Mouse (Mus musculus) liver, embryonic 15.5 days (tissue): ENCODE results near the gene Iqschfp. TPM values are rescaled to one million over a fixed set of nuclear protein-coding genes. Genes with fewer than 3 reads are reported as not detected.

Source experiments
- ATAC-seq: fragments of 200-750 bp; cut with Nextera tagmentation; 2 replicates; pipeline ENCODE4 v1.8.0; 2017; ENCODE audit warnings: moderate number of reproducible peaks, mild to moderate bottlenecking, moderate library complexity; ENCODE audit not compliant: insufficient read depth
- H3K27ac ChIP-seq: fragments of 300-500 bp; sonication (generic); replicated peaks from 2 replicates; pipeline ENCODE4 v1.5.1; 2015; ENCODE audit warnings: mild to moderate bottlenecking, inconsistent platforms
- H3K27me3 ChIP-seq: fragments of 300-500 bp; sonication (generic); 2 replicates; pipeline ENCODE4 v1.6.1; 2015; ENCODE audit warnings: mild to moderate bottlenecking, inconsistent platforms
- H3K36me3 ChIP-seq: fragments of 300-500 bp; sonication (generic); replicated peaks from 2 replicates; pipeline ENCODE4 v1.6.1; 2015; ENCODE audit warnings: moderate library complexity, mild to moderate bottlenecking, inconsistent platforms
- H3K4me1 ChIP-seq: fragments of 300-500 bp; sonication (generic); replicated peaks from 2 replicates; pipeline ENCODE4 v1.6.1; 2015; ENCODE audit warnings: inconsistent platforms
- H3K4me2 ChIP-seq: fragments of 300-500 bp; sonication (generic); 2 replicates; pipeline ENCODE4 v1.6.1; 2015; ENCODE audit warnings: moderate library complexity, mild to moderate bottlenecking, inconsistent platforms
- H3K4me3 ChIP-seq: fragments of 300-500 bp; sonication (generic); replicated peaks from 2 replicates; pipeline ENCODE4 v1.5.1; 2015; ENCODE audit warnings: mild to moderate bottlenecking, inconsistent platforms
- H3K9ac ChIP-seq: fragments of 300-500 bp; sonication (generic); 2 replicates; pipeline ENCODE4 v1.6.1; 2015; ENCODE audit warnings: moderate library complexity, mild to moderate bottlenecking, inconsistent platforms
- H3K9me3 ChIP-seq: fragments of 300-500 bp; sonication (generic); replicated peaks from 2 replicates; pipeline ENCODE4 v1.6.1; 2016; ENCODE audit warnings: inconsistent platforms
- WGBS: fragments of 180-500 bp; shearing (Covaris S2); methylation state at CpG from one replicate; pipeline ENCODE4 v1.1.7; 2015; ENCODE audit warnings: mixed read lengths; ENCODE audit not compliant: insufficient replicate concordance; 5-methylcytosine and 5-hydroxymethylcytosine counted together
- polyA plus RNA-seq: library from polyadenylated mRNA; unstranded; fragments of >200 nt; fragmentation: Nextera tagmentation; extraction: Ambion mirVana; gene quantifications from 2 replicates; pipeline ENCODE4 v1.2.1, GENCODE M21; 2015

Iqschfp gene
- polyA plus RNA-seq, 1 experiment from 2014 or later, result not detected

GRCm38 (mm10) chr3:68541688-68542087 is 649.7 kb downstream of the Iqschfp start:
- H3K9me3 ChIP-seq, result no peaks in the 10 kb centered on the region
- H3K4me3 ChIP-seq, result no peak overlapping the region
- no peak overlapping the region for H3K9ac ChIP-seq
- H3K4me1 ChIP-seq, result peaks cover 13% of the 10 kb centered on the region
- no peak overlapping the region for H3K27ac ChIP-seq
- no peak for ATAC-seq
- 32% methylated on average over 8 of the region's 8 CpGs for WGBS
- H3K4me2 ChIP-seq, result no peak overlapping the region
- no peaks in the 10 kb centered on the region for H3K36me3 ChIP-seq
- H3K27me3 ChIP-seq, result no peaks in the 10 kb centered on the region

GRCm38 (mm10) chr3:68542944-68543501 is 651.0 kb downstream of the Iqschfp start:
- peak; percentile 61; the same call in 1 of the 2 replicates for ATAC-seq
- H3K9ac ChIP-seq, result no peak overlapping the region
- H3K4me2 ChIP-seq, result peak overlapping the region; percentile 38
- H3K4me1 ChIP-seq, result peaks cover 13% of the 10 kb centered on the region
- H3K4me3 ChIP-seq, result 0 out of 2 replicates have a peak overlapping the region, but pooled peaks have one; percentile 7
- 4% methylated on average over 7 of the region's 7 CpGs for WGBS
- H3K27ac ChIP-seq, result no peak overlapping the region
- H3K36me3 ChIP-seq, result no peaks in the 10 kb centered on the region
- H3K9me3 ChIP-seq, result no peaks in the 10 kb centered on the region
- no peaks in the 10 kb centered on the region for H3K27me3 ChIP-seq

- no peak overlapping the region for H3K9ac ChIP-seq
- H3K4me1 ChIP-seq, result peaks cover 13% of the 10 kb centered on the region
- H3K4me3 ChIP-seq, result no peak overlapping the region
- no peak overlapping the region for H3K27ac ChIP-seq
- no peak for ATAC-seq
- no peaks in the 10 kb centered on the region for H3K9me3 ChIP-seq
- no peaks in the 10 kb centered on the region for H3K27me3 ChIP-seq
- no peak overlapping the region for H3K4me2 ChIP-seq
- 66% methylated on average over 7 of the region's 7 CpGs for WGBS
- H3K36me3 ChIP-seq, result no peaks in the 10 kb centered on the region
Observed at GRCm38 (mm10) chr3:68544811-68545210, 652.8 kb downstream of the Iqschfp start.

- H3K9ac ChIP-seq, result no peak overlapping the region
- H3K4me1 ChIP-seq, result peaks cover 13% of the 10 kb centered on the region
- H3K4me3 ChIP-seq, result no peak overlapping the region
- ATAC-seq, result no peak
- no peak overlapping the region for H3K27ac ChIP-seq
- WGBS, result 62% methylated on average over 6 of the region's 6 CpGs
- no peak overlapping the region for H3K4me2 ChIP-seq
- no peaks in the 10 kb centered on the region for H3K36me3 ChIP-seq
- no peaks in the 10 kb centered on the region for H3K27me3 ChIP-seq
- no peaks in the 10 kb centered on the region for H3K9me3 ChIP-seq
Observed at GRCm38 (mm10) chr3:68545898-68546297, 653.9 kb downstream of the Iqschfp start.

- ATAC-seq, result no peak
Observed at GRCm38 (mm10) chr3:68555087-68555662, 663.1 kb downstream of the Iqschfp start.

GRCm38 (mm10) chr3:68556891-68557290 is 664.9 kb downstream of the Iqschfp start:
- Histone ChIP-seq H3K4me2 (no peak overlapping the region), H3K27me3 (no peaks in the 10 kb centered on the region), H3K4me3 (no peak overlapping the region), H3K27ac (no peak overlapping the region), H3K9me3 (no peaks in the 10 kb centered on the region), H3K36me3 (no peaks in the 10 kb centered on the region), H3K4me1 (no peaks in the 10 kb centered on the region; the same call in 1 of the 2 replicates), H3K9ac (no peak overlapping the region)
- 57% methylated on average over 9 of the region's 9 CpGs for WGBS
- no peak for ATAC-seq

More at GRCm38 (mm10) chr3:68555087-68555662, 663.1 kb downstream of the Iqschfp start:
- no peaks in the 10 kb centered on the region for H3K9me3 ChIP-seq
- no peaks in the 10 kb centered on the region; the same call in 1 of the 2 replicates for H3K4me1 ChIP-seq
- H3K36me3 ChIP-seq, result no peaks in the 10 kb centered on the region
- H3K27me3 ChIP-seq, result no peaks in the 10 kb centered on the region
- WGBS, result 33% methylated on average over 4 of the region's 4 CpGs
- H3K9ac ChIP-seq, result no peak overlapping the region
- H3K4me3 ChIP-seq, result no peak overlapping the region
- no peak overlapping the region for H3K4me2 ChIP-seq
- no peak overlapping the region for H3K27ac ChIP-seq

- 51% methylated on average over 6 of the region's 6 CpGs for WGBS
Observed at GRCm38 (mm10) chr3:68558744-68559143, 666.7 kb downstream of the Iqschfp start.

GRCm38 (mm10) chr3:68560057-68560456 is 668.0 kb downstream of the Iqschfp start:
- Histone ChIP-seq H3K4me1 (no peaks in the 10 kb centered on the region; the same call in 1 of the 2 replicates), H3K36me3 (no peaks in the 10 kb centered on the region), H3K9me3 (no peaks in the 10 kb centered on the region), H3K27ac (no peak overlapping the region), H3K9ac (no peak overlapping the region), H3K4me3 (no peak overlapping the region), H3K27me3 (no peaks in the 10 kb centered on the region), H3K4me2 (no peak overlapping the region)
- ATAC-seq, result no peak
- 62% methylated on average over 5 of the region's 5 CpGs for WGBS

More at GRCm38 (mm10) chr3:68558744-68559143, 666.7 kb downstream of the Iqschfp start:
- Histone ChIP-seq H3K9me3 (no peaks in the 10 kb centered on the region), H3K36me3 (no peaks in the 10 kb centered on the region), H3K27me3 (no peaks in the 10 kb centered on the region), H3K4me2 (no peak overlapping the region), H3K4me1 (no peaks in the 10 kb centered on the region; the same call in 1 of the 2 replicates), H3K27ac (no peak overlapping the region), H3K9ac (no peak overlapping the region), H3K4me3 (no peak overlapping the region)
- ATAC-seq, result no peak

- Histone ChIP-seq H3K4me3 (no peak overlapping the region), H3K4me2 (no peak overlapping the region), H3K36me3 (no peaks in the 10 kb centered on the region), H3K9me3 (no peaks in the 10 kb centered on the region), H3K27ac (no peak overlapping the region), H3K27me3 (no peaks in the 10 kb centered on the region), H3K9ac (no peak overlapping the region), H3K4me1 (no peaks in the 10 kb centered on the region; the same call in 1 of the 2 replicates)
- 65% methylated on average over 2 of the region's 2 CpGs for WGBS
- no peak for ATAC-seq
Observed at GRCm38 (mm10) chr3:68562838-68563237, 670.8 kb downstream of the Iqschfp start.

- Histone ChIP-seq H3K27me3 (no peaks in the 10 kb centered on the region), H3K27ac (no peak overlapping the region), H3K9ac (no peak overlapping the region), H3K4me2 (no peak overlapping the region), H3K4me3 (no peak overlapping the region), H3K36me3 (no peaks in the 10 kb centered on the region), H3K9me3 (no peaks in the 10 kb centered on the region), H3K4me1 (no peaks in the 10 kb centered on the region; the same call in 1 of the 2 replicates)
- 51% methylated on average over 8 of the region's 8 CpGs for WGBS
- ATAC-seq, result no peak
Observed at GRCm38 (mm10) chr3:68563922-68564321, 671.9 kb downstream of the Iqschfp start.

- no peak for ATAC-seq
- no peaks in the 10 kb centered on the region for H3K36me3 ChIP-seq
- H3K4me2 ChIP-seq, result no peak overlapping the region
- no peak overlapping the region for H3K27ac ChIP-seq
- no peaks in the 10 kb centered on the region; the same call in 1 of the 2 replicates for H3K4me1 ChIP-seq
- no peaks in the 10 kb centered on the region for H3K9me3 ChIP-seq
- H3K4me3 ChIP-seq, result no peak overlapping the region
- H3K27me3 ChIP-seq, result no peaks in the 10 kb centered on the region
- WGBS, result 62% methylated on average over 10 of the region's 10 CpGs
- H3K9ac ChIP-seq, result no peak overlapping the region
Observed at GRCm38 (mm10) chr3:68564978-68565674, 673.1 kb downstream of the Iqschfp start.
